Mouse (Mus musculus): ENCODE data around the gene Slc25a18. TPM values are rescaled to one million over a fixed set of nuclear protein-coding genes. Genes with fewer than 3 reads are reported as not detected.

Gene Slc25a18
- polyA plus RNA-seq, 1 experiment: 0.41 TPM

GRCm38 (mm10) chr6:120841754-120842153 is 68.4 kb downstream of the Slc25a18 start:
- no peak for DNase-seq (ENCODE audit: low read depth)

Other genes starting within 250 kb of the Slc25a18 start
- gene Hdhd5, start 242.3 kb upstream of the Slc25a18 start, polyA plus RNA-seq (2012; rRNA removed): 20.9 and 26.6 TPM in 2 replicates
- 4.2 and 5.0 TPM in 2 replicates for gene Cecr2, start 107.2 kb upstream of the Slc25a18 start, polyA plus RNA-seq (2012; rRNA removed)
- gene Atp6v1e1, start 49.2 kb downstream of the Slc25a18 start, polyA plus RNA-seq (2012; rRNA removed): 184 and 241 TPM in 2 replicates
- 22.9 and 27.7 TPM in 2 replicates for gene Bcl2l13, start 62.6 kb downstream of the Slc25a18 start, polyA plus RNA-seq (2012; rRNA removed)
- gene Bid, start 143.3 kb downstream of the Slc25a18 start, polyA plus RNA-seq (2012; rRNA removed): 7.9 and 9.6 TPM in 2 replicates